Mouse (Mus musculus): ENCODE measurements at regions not wholly inside any gene's neighbourhood (a gene's known extent, or its start where the extent isn't known, plus 50 kb on each side); places are given as distances from the start of the nearest gene placed in this dataset.

- no peak for TF ChIP-seq POLR2A (IDR thresholded peaks at IDR 0.05; ENCODE audit: extremely low read depth, insufficient read depth, low read length)
- TF ChIP-seq CTCF (IDR thresholded peaks at IDR 0.05; ENCODE audit: extremely low read depth, insufficient read depth, low read length): no peak
These were observed 113.1 kb upstream of the Adgrl2 start for GRCm38 (mm10) chr3:149103469-149103868.

Data from cortical plate, adult 2 months (tissue).